Mouse (Mus musculus) CD4-positive helper T cell, adult 2 months (primary cell): ENCODE results near the gene Vps13c.

Experiments used
- DNase-seq: peaks from one replicate; pipeline ENCODE4 v3.0.0-alpha.2; 2012; ENCODE audit warnings: low read depth, missing footprints, low spot score

The Vps13c gene

DNA sequence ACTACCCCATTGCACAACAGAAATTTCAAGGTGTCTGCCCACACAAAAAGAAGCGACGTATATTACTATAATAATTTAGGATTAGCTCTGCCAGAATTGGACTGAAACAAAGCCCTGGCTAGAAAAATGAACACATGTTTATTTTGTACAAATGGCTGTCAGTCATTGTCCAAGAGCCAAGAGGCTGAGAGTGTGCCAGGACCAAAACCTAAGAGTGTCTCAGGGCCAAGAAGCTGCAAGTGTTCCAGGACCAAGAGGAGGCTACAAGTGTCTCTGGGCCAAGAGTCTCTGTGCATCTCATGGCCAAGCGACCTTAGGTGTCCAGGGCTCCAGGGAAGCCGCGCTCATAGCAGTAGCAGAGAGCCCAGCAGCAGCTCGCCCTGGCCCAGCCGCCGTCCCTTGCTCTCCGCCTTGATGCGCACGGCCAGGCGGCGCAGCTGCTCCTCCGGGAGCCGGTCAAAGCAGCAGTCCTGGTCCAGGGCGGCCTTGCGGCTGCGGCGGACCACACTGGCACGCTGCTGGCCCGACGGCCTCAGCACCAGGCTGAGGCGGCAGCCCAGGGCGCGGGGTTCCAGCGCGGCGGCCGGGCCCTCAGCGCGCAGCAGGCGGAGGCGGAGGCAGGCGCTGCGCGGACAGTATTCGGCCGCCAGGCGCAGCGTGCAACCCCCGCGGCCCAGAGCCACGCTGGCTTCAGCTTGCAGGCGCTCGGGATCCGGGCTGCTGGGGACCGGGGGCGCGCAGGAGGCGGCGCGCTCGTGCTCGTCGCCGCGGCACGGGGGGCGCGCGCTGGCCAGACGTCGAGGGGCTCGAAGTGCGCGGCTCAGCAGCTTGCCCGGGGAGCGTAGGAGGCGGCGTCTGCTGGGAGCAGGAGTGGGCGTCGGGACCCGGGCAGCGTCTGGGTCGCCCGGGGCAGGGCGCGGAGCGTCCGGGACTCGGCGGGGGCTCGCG lies 9.5 kb upstream of the Vps13c start:
- DNase-seq = no peak

DNA sequence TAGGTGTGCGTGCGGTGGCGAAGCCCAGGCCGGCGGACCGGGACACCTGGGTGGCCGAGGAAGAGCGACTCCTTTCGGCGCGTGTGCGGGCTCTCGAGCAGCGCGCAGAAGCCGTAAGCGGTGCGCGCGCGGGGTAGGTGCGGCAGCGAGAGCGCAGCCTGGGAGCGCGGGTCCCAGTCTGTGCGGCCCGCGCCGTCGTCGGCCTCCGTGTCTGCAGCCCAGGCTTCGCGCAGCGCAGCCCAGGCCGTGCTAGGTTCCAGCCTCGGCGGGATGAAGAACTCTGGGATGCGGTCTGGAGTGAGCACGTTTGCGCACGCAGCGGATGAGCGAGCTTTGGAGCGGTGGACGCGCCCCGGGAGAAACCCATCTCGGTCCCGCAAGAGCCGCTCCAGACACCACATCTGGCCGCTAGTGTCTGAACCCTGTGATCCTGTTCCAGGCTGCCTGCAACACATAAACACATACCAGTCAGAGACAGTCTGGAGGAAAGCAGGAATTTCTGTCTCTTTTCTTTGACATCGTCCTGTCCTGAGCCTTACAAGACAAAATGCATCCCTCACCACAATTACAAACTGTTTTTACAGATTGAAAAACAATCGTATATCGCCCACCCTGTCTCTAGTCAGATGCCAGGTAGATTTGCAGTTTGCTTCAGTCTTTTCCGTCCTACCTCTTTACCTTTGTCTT lies 8.7 kb upstream of the Vps13c start:
- DNase-seq = no peak

DNA sequence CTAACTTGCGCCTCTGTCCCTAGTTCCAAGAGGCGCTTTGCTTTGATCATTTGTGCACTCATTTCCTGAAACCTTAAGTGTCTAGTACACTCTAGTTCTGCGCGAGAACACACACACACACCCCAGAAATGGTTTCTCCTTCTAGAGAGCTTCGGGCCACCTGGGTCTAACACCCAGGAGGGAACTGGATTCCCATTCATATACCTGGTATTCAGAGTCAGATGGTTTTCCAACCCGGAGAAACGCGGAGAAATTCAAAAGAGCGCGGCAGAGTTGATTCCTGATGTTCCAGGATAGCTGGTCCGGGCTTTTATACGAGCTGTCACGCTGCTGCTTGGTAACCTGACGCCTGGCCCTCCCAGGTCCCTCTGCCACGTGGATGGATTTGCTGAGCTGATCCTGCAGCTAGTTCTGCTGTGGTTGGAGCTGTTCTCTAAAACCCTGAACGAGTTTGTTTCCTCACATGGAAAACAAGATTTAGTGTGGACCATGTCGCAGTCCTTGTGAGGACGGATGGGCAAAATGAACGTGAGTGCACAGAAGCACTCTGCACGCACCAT lies 8.1 kb upstream of the Vps13c start, which contains the start of gene C2cd4a:
TSS of gene C2cd4a (minus strand) at position 285 of the 560 bp plus-strand sequence.
- DNase-seq = no peak

DNA sequence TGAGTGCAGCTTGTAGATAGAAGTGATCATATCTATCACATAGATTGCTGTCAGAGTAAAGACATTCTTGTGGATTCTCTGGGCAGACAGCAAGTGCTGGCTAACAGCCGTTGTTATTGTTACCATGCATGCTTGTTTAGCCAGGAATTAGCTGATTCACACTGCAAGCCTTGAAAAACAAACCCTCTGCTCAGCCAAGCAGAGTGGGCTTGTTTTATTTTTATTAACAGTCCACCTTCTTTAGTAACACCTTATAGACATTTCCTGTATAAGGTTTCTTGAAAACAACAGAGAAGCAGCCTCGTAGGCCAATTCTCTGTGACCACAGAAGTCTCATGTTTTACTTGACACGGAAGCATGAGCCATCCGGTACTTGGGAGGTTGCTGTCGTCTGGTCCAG lies 5.7 kb upstream of the Vps13c start:
- no peak for DNase-seq

- no peak for DNase-seq
Observed at GRCm38 (mm10) chr9:67837311-67837710, 2.9 kb upstream of the Vps13c start.

GRCm38 (mm10) chr9:67842797-67843196 lies 2.6 kb downstream of the Vps13c start:
- no peak for DNase-seq

- no peak for DNase-seq
Observed at GRCm38 (mm10) chr9:67845012-67845411, 4.8 kb downstream of the Vps13c start.

GRCm38 (mm10) chr9:67845648-67846047 lies 5.5 kb downstream of the Vps13c start:
- peak; percentile 33 for DNase-seq

- DNase-seq = no peak
Observed at GRCm38 (mm10) chr9:67846089-67846488, 5.9 kb downstream of the Vps13c start.

GRCm38 (mm10) chr9:67847606-67848005 lies 7.4 kb downstream of the Vps13c start:
- no peak for DNase-seq

DNA sequence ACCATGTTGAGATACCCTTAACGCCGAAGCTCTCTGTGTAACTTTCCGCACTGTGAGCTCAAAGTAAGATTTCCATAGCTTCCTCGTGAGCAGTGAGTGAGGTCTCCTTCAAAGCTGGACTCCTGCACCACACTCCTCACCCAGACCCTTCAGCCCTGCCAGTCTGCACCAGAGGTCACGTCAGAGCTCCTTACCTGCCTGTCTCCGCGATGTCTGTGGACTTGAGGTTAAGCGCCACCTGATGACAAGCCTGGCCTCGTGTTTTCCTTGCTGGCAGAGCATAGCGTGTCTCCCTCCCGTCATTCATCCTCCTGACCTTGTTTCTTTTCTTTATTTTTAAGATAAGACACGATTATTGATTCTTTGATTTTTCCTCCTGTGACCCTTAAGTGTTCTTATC lies 9.2 kb downstream of the Vps13c start:
- no peak for DNase-seq

DNA sequence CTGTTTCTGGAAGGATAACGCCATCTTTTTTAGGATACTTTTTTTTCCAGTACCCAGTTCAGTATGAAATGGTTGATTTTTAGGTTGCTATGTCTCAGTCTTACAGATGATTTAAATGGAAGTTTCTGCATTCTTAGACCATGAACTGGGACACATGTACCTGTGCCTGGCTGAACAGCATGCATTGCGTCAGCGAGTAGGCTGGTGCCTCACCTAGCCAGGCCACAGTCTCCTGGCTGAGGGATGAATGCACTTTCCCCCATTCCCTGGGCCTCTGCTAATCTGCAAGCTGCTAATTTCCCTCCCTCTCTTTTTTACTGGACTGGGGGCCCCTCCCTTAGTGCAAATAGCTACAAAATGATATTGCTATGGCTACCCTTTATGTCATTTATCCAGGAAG lies 9.7 kb downstream of the Vps13c start:
- no peak for DNase-seq

DNA sequence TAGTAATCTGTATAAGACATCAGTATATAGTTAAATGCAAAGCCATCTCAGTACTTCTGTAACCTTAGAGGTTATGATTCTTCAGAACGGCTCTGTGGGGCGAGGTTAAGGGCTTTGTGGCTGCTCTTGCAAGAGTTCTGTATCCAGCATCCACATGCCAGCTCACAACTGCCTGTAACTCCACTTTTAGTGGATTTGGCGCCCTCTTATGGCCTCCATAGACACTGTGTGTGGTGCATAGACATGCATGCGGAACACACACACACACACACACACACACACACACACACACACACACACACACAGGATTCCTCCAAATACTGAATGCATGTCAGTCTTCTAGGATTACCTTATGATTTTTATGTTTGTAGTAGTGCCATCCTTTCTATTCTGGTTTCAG lies 11.0 kb downstream of the Vps13c start:
- peak; percentile 41 for DNase-seq

GRCm38 (mm10) chr9:67860273-67860672 lies 20.1 kb downstream of the Vps13c start:
- no peak for DNase-seq

GRCm38 (mm10) chr9:67863332-67863731 lies 23.1 kb downstream of the Vps13c start:
- DNase-seq = no peak

DNA sequence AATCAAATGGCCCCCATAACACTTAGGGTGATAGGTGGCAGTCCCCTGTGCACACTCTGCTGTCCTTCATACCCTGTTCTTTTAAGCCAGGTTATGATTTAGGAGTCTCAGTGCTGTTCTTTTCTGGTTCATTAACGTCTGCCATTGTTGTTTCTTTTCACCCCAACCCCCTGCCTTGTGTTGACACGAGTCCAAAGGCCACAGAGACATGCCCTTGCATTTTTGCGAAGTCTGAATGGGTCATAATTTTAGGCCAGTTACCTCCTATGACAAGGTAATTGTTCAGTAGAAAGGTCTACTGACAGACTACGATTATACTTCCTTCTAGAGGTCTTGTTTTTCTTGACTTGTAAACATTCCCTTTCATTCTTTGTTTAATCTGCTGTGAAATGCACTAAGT lies 23.8 kb downstream of the Vps13c start:
- DNase-seq = no peak

- no peak for DNase-seq
Observed at GRCm38 (mm10) chr9:67865411-67865810, 25.2 kb downstream of the Vps13c start.

GRCm38 (mm10) chr9:67867411-67867810 lies 27.2 kb downstream of the Vps13c start:
- no peak for DNase-seq

DNA sequence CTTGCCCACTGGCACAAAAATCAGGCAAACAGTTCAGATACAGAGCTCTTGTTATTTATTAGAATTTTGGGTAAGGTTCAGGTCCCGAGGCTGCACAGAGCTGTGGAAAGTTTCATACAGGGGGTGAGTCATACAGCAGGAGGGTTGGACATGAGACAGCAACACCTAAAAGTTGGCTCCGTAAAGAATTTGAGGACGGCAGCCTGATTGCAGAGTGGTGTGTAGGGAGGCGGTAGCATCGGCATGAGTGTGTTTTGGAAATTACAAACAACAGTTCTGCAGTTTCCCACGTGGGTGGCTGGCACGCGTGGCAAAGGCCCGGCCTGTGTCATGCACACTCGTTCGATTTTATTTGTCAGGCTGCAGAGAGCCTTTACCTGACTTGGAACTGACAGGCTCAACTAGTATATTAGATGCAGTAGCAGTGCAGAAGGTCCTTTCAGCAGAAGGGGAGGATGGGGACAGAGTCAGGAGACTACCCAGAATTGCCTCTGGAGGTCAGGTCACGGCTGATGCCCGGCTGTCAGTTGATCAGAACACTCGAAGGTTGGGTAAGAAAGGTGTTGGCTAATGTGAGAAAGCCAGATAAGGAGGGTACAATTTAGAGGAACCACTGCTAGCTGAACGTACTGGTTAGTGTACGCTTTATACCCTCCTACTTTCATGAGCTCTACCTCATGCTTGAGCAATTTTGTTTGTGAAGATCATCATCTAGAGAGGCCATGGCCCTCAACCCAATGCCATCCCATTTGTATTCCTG lies 29.7 kb downstream of the Vps13c start:
- DNase-seq = no peak

GRCm38 (mm10) chr9:67874522-67875222 lies 34.5 kb downstream of the Vps13c start:
- no peak for DNase-seq

DNA sequence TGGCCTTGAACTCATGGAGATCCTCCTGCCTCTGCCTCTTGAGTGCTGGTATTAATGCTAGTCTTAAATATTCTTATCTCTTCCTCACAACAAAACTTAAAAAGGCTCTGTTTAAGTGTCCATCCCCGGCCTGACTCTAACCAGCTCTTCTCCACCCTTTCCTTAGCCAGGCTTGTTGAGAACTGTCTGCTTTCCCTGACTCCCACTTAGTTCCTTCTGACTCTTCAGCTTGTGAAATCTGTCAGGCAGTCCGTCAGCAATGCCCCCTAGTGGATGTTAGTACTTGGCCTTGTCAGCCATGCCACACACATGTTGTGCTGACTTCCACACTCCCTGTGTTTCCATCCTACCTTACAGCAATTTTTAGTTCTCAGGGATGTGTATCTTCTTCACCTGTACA lies 35.1 kb downstream of the Vps13c start:
- peak; percentile 30 for DNase-seq
